Mouse (Mus musculus) cortical plate, adult 2 months (tissue): Measurements from ENCODE around the gene Top1. TPM values are rescaled to one million over a fixed set of nuclear protein-coding genes. Genes with fewer than 3 reads are reported as not detected.

Experiments used
- H3K27ac ChIP-seq: fragments of 200-500 bp; 2 replicates; pipeline ENCODE4 v1.5.1; 2012; ENCODE audit warnings: low read length, control low read depth, inconsistent platforms; ENCODE audit not compliant: insufficient read depth
- H3K4me1 ChIP-seq: fragments of 200-500 bp; 2 replicates; pipeline ENCODE4 v1.6.1; 2011; ENCODE audit warnings: low read length; ENCODE audit not compliant: control insufficient read depth, insufficient read depth
- H3K4me3 ChIP-seq: fragments of 200-500 bp; 2 replicates; pipeline ENCODE4 v1.5.1; 2011; ENCODE audit warnings: mild to moderate bottlenecking, low read length, control low read depth; ENCODE audit not compliant: insufficient read depth
- CTCF ChIP-seq: fragments of 200-500 bp; IDR thresholded peaks from 2 replicates; pipeline ENCODE4 v1.5.1; 2011; ENCODE audit warnings: mild to moderate bottlenecking, control low read depth, low read length; ENCODE audit not compliant: insufficient read depth; ENCODE audit errors: extremely low read depth
- POLR2A ChIP-seq: fragments of 200-500 bp; IDR thresholded peaks from 2 replicates; pipeline ENCODE4 v1.6.1; 2011; ENCODE audit warnings: mild to moderate bottlenecking, low read length, control low read depth; ENCODE audit not compliant: insufficient read depth; ENCODE audit errors: extremely low read depth
- polyA plus RNA-seq: library from polyadenylated mRNA; depleted of rRNA; stranded (reverse); fragments of >200 nt; gene quantifications from 2 replicates; pipeline ENCODE4 v1.2.3, GENCODE M21; 2012

Top1 gene
- polyA plus RNA-seq, 1 experiment, result 27.8 TPM

DNA sequence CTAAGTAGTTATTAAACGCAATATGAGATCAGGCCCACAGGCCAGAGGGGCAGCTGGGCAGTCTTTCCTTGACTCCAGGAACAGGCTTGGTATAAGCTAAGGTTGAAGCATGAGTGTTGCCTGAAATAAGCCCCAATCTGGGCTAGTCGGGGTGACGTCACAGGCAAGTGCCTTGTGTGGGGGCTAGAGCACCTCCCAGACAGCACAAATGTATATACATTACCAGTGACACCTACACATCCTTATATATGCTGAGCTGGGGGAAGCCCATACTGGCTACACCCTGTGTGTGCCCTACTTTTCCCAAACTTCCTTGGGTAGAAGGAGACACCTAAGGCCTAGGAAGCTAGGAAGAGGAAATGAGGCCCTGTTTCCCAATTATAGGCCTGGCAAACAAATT lies 83.3 kb downstream of the Top1 start:
- Histone ChIP-seq H3K4me1 (peaks cover 3% of the 10 kb centered on the region), H3K27ac (no peak overlapping the region), H3K4me3 (no peak overlapping the region)
- no peak for TF ChIP-seq CTCF
- TF ChIP-seq POLR2A, result no peak

DNA sequence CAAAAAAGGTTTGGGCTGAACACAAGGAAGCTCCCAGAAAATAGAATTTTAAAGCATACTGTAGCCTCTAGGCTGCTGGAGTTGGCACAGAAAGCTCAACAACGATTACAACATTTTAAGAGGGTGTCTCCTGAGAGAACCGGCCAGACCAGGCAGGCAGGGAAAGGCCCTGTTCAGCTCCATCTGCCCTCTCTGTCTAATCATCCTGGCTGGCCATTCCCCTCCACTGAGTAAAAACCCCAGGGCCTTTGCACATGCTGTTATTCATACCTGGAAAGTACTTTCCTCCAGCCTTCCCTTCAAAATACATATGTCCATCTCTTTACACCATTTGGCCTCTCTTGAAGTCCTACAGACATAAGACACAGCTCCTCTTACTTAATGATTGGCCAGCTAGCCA lies 83.7 kb downstream of the Top1 start:
- H3K4me3 ChIP-seq, result no peak overlapping the region
- no peak overlapping the region for H3K27ac ChIP-seq
- TF ChIP-seq CTCF (no peak), POLR2A (no peak)
- H3K4me1 ChIP-seq, result peaks cover 6% of the 10 kb centered on the region

DNA sequence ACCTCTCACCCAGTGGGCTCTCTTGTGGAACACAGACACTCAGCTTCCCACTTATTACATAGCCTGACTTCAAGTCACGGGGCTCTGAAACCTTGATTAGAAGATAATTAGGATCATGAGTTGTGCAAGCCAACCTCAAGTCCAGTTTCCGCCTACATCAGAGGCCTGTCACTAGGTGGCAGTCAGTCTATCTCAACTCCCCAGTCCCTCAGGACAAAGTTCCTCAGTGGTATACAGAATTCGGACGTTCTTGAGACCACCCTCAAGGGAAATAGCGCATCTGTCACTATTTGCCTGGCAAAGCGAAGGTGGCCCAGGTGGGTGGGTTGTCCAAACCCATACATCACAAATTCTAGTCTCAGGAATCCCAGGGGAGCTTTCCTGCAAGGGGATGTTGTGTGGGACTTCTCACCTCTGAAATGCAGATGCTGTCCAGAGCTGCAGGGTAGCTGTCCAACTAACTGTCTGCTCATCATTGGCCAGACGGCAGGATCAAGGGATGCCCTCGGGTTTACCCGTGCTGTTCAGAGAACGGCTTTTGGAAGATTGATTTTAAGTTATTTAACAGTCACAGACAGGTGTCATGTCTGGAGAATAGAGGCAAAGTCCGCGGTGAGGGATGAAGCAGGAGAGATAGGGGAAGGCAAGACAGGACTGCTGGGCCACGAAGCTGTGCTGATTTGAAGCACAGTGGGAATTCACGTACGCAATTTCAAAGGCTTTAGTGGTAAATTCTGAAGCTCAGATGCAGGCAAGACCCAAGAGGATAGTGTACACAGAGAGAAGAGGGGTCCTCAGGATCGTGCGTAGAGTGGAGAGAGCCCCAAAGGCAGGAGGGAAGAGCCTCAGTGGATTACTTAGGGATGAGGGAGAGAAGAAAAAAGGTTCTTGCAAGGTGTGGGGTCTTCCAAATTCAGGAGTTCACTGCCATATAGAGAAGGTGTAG lies 84.4 kb downstream of the Top1 start:
- TF ChIP-seq CTCF (peak; percentile 52), POLR2A (no peak)
- Histone ChIP-seq H3K4me3 (peak overlapping the region; percentile 72), H3K4me1 (peaks cover 7% of the 10 kb centered on the region), H3K27ac (no peak overlapping the region)

DNA sequence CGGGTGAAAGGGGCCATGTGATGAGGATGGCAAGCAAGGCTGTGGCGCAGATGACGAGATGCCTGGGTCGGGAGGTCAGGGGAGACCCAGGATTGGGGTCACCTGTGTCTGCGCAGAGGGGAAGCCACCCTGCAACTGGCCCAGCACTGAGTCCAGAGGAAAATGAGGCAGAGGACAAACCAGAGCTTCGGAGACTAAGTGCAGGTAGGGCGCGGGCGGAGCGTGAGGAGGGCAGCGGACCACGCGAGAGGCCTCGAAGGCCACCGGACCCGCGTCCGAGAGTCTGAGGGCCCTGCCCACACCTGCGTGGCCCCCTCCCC lies 85.1 kb downstream of the Top1 start:
- Histone ChIP-seq H3K4me3 (peak overlapping the region; percentile 72), H3K4me1 (peaks cover 7% of the 10 kb centered on the region), H3K27ac (peak overlapping the region; percentile 79; the same call in 1 of the 2 replicates)
- no peak for TF ChIP-seq POLR2A
- no peak for TF ChIP-seq CTCF

DNA sequence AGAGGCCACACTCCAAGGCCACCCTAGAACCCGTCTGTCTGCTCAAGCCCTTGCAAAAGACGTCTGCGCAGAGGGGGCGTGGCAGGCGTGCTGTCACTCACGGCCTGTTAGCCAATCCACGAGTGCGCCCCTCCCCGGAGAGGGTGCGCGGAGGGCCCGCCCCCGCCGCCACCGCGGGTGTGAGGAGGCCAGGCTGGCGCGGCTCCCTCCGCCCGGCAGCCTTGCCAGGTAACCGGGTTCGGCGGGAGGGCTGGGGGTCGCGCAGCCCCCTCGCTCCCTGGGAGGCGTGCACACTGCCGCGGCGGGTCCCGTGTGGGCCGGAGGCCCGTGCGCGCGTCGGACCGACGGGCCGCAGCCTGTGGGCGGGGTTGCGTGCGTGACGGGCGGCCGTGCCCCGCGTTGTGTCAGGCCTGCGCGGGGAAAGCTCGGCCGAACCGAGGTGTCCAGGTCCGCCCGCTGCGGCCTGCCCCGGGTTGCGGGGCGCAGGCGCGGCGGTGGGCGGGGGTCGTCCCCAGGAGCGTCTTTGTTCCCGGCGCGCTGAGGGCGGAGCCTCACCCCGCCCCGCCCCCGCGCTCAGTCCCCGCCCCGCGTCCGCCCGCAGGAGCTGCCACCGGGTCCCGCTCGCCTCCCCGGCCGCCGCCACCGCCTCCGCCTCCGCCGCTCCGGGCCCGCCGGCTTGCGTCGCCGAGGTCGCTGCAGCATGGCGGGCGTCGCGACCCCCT lies 85.6 kb downstream of the Top1 start, which contains the start of gene Plcg1:
TSS of gene Plcg1 (plus strand) at position 184 of the 722 bp plus-strand sequence.
- peak within 1 kb of the TSS; percentile 98 for H3K27ac ChIP-seq
- H3K4me1 ChIP-seq, result peaks cover 7% of the 10 kb centered on the region
- TF ChIP-seq CTCF (no peak), POLR2A (no peak)
- H3K4me3 ChIP-seq, result peak within 1 kb of the TSS; percentile 72

DNA sequence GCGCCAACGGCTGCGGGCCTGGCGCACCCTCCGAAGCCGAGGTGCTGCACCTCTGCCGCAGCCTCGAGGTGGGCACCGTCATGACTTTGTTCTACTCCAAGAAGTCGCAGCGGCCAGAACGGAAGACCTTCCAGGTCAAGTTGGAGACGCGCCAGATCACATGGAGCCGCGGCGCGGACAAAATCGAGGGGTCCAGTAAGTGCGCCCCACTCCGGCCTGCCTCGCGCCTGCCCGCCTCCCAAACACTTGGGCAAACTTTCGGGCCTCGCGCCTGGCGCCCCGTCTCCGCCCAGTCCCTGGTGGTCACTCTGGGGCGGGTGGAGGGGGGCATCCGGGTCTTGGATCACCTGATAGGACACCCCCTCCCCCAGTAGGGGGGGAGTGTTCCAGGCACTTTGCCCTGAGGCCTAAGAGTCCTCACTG lies 86.2 kb downstream of the Top1 start:
- TF ChIP-seq POLR2A, result no peak
- TF ChIP-seq CTCF, result no peak
- peaks cover 7% of the 10 kb centered on the region for H3K4me1 ChIP-seq
- peak overlapping the region; percentile 91 for H3K27ac ChIP-seq
- H3K4me3 ChIP-seq, result peak overlapping the region; percentile 72

DNA sequence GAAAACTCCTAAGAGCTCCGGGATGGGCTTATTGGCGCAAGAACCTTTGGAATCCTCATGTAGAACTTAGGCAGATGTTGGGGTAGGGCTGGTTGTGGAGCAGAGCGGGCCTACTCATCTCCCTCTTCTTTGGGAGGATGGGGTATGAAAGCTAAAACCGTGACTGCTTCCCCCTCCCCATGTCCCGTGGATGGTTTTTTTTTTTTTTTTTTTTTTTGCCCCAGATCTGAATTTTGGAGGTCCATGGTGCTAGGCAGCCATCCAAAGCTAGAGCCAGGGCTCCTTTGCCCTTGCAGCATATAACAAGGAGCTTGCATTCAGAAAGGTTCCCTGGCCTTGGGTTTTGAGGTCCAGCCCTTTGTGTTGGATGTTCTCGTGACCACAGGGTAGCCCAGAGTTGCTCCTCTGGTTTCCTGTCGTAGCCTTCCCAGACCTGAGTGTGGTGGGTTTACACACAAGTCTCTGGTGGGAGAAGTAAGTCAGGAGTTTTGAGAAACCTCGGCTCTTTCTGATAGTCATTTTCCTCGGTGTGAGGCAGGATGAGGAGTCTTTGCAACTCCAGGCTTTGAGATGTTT lies 86.8 kb downstream of the Top1 start:
- TF ChIP-seq POLR2A (no peak), CTCF (no peak)
- Histone ChIP-seq H3K4me3 (peak overlapping the region; percentile 72), H3K4me1 (peaks cover 7% of the 10 kb centered on the region), H3K27ac (peak overlapping the region; percentile 91; the same call in 1 of the 2 replicates)

DNA sequence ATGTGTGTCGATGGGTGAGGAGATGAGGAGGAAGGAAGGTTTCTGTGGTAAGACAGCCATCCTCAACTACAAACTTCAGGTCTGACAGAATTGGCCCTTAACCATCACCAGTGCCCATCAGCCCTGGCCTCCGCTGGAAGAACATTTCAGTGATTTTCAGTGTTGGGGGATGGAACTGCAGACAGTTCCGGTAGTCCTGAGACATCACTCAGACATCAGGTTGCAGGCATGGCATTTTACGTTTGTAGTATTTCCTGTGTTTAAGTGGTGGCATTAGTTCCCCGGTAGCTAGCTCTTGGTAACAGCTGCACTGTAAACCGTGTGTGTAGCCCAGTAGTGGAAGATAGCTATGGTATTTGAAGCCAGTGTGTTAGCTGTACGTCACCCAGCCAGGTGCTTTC lies 87.4 kb downstream of the Top1 start:
- H3K4me1 ChIP-seq, result peaks cover 7% of the 10 kb centered on the region
- H3K4me3 ChIP-seq, result peak overlapping the region; percentile 72
- H3K27ac ChIP-seq, result no peak overlapping the region
- TF ChIP-seq POLR2A (no peak), CTCF (no peak)

DNA sequence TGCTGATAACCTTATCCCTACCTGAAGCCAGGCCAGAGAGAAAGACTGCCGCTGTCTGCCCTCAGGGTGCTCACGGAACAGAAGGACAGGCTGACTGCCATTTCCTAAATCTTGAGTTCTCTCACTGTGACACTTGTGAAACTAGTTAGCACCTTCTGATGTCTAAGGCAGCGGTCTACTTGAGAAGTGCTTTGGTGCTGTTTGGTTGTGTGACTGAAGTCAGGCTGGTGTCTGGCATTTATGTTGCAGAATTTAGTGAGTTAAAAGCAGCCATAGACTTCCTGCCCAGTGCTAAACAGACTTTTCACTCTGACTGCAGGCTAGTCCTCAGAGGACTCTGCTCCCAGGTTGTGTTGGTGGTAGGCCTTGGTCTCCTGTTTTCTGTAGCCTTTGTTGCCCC lies 88.6 kb downstream of the Top1 start:
- peaks cover 8% of the 10 kb centered on the region for H3K4me1 ChIP-seq
- TF ChIP-seq POLR2A (no peak), CTCF (no peak)
- no peak overlapping the region for H3K4me3 ChIP-seq
- no peak overlapping the region for H3K27ac ChIP-seq
